Mouse (Mus musculus): ENCODE data around the gene Gm10837. TPM values are rescaled to one million over a fixed set of nuclear protein-coding genes. Genes with fewer than 3 reads are reported as not detected.

The Gm10837 gene
- polyA plus RNA-seq, 1 experiment from 2014 or later, result not detected

- ATAC-seq (ENCODE audit: borderline replicate concordance, extremely low read depth, low FRiP score, low TSS enrichment), result no peak
- no peak overlapping the region for H3K9ac ChIP-seq
- peaks cover 100% of the 10 kb centered on the region for H3K27me3 ChIP-seq
- H3K9me3 ChIP-seq, result no peaks in the 10 kb centered on the region
- peaks cover 23% of the 10 kb centered on the region for H3K4me1 ChIP-seq
- no peak overlapping the region for H3K4me2 ChIP-seq
- H3K36me3 ChIP-seq, result no peaks in the 10 kb centered on the region
- H3K27ac ChIP-seq, result no peak overlapping the region
- WGBS, result 54% methylated on average over 7 of the region's 7 CpGs
- H3K4me3 ChIP-seq, result no peak overlapping the region
Observed at GRCm38 (mm10) chr14:122466756-122467362, 23.5 kb upstream of the Gm10837 start.

GRCm38 (mm10) chr14:122467926-122468841, 22.2 kb upstream of the Gm10837 start:
- ATAC-seq (ENCODE audit: borderline replicate concordance, extremely low read depth, low FRiP score, low TSS enrichment), result no peak
- Histone ChIP-seq H3K4me3 (no peak overlapping the region), H3K27me3 (peaks cover 99% of the 10 kb centered on the region), H3K36me3 (no peaks in the 10 kb centered on the region), H3K9ac (no peak overlapping the region), H3K9me3 (no peaks in the 10 kb centered on the region), H3K27ac (no peak overlapping the region), H3K4me1 (peaks cover 23% of the 10 kb centered on the region), H3K4me2 (no peak overlapping the region)
- 8% methylated on average over 23 of the region's 23 CpGs for WGBS

DNA sequence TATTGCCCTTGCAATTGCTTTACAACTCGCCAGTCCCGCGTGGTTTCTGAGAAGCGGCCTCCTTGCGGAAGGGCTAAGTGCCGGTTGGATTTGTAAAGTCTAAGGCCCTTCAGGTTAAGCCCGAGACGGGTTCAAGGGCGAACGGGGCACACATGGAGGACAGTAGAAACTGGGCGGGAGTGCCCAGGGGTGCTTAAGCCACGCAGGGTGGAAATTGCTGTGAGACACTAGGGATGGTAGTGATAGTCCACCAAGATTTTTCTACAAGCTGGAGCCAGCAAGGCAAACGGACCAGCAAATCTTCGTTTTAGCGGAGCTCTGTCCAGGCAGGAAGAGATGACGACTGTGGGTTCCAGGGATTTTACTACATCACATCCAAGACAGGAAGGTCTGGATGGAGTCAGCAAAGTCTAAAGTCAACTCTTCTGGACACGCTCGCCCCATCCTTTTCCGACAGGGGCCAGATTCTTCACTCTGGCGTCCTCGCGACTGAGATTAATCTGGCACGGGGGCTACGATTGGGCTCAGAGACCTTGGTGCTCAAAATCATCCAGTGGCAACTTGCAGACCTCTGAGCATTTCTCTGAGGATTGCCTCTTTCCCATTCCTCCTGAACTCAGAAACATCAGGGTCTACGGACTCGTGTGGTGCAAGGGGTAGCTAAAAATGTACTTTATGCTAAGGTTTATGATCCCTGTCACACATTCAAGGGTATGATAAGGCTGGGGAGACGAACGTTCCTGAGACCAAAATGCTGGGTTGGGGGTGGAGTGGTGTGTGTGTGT, 21.2 kb upstream of the Gm10837 start:
- peaks cover 99% of the 10 kb centered on the region for H3K27me3 ChIP-seq
- no peaks in the 10 kb centered on the region for H3K9me3 ChIP-seq
- ATAC-seq (ENCODE audit: borderline replicate concordance, extremely low read depth, low FRiP score, low TSS enrichment), result no peak
- WGBS, result 4% methylated on average over 28 of the region's 28 CpGs
- H3K36me3 ChIP-seq, result no peaks in the 10 kb centered on the region
- no peak overlapping the region for H3K4me2 ChIP-seq
- H3K27ac ChIP-seq, result no peak overlapping the region
- H3K9ac ChIP-seq, result no peak overlapping the region
- peaks cover 18% of the 10 kb centered on the region for H3K4me1 ChIP-seq
- no peak overlapping the region for H3K4me3 ChIP-seq

DNA sequence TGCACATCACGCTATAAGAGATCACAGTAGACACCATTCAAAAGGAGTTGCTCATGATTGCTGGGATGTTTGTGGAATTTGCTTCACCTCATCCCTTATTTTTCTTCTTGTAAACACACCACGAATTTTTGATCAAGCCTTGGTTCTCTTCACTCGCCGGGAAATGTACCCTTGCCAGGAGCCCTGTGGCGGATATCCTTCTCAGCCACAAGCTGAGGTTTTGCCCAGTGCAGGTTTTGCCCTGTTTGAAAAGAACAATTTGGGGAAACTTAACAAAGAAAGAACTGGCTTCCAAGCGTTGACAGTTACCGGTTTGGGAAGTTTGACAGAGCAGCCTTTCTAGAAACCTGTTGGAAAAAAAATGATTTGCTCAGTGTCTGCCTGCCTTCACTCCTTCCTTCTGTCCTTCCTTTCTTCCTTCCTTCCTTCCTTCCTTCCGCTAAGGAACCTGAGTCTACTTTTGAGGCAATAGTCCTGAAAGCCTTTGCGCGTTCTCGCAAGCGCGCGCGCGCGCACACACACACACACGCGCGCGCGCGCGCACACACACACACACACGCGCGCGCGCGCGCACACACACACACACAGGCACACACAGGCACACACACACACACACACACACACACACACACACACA, 18.8 kb upstream of the Gm10837 start:
- no peak overlapping the region for H3K27ac ChIP-seq
- peaks cover 25% of the 10 kb centered on the region for H3K4me1 ChIP-seq
- WGBS, result 12% methylated on average over 25 of the region's 31 CpGs
- peaks cover 99% of the 10 kb centered on the region for H3K27me3 ChIP-seq
- ATAC-seq (ENCODE audit: borderline replicate concordance, extremely low read depth, low FRiP score, low TSS enrichment), result no peak
- H3K9me3 ChIP-seq, result no peaks in the 10 kb centered on the region
- H3K4me2 ChIP-seq, result no peak overlapping the region
- no peak overlapping the region for H3K4me3 ChIP-seq
- H3K9ac ChIP-seq, result no peak overlapping the region
- no peaks in the 10 kb centered on the region for H3K36me3 ChIP-seq

GRCm38 (mm10) chr14:122472161-122472560, 18.2 kb upstream of the Gm10837 start:
- no peaks in the 10 kb centered on the region for H3K36me3 ChIP-seq
- H3K4me2 ChIP-seq, result no peak overlapping the region
- peaks cover 25% of the 10 kb centered on the region for H3K4me1 ChIP-seq
- no peak for ATAC-seq (ENCODE audit: borderline replicate concordance, extremely low read depth, low FRiP score, low TSS enrichment)
- no peak overlapping the region for H3K4me3 ChIP-seq
- H3K9ac ChIP-seq, result no peak overlapping the region
- WGBS, result 2% methylated on average over 13 of the region's 13 CpGs
- H3K27me3 ChIP-seq, result peaks cover 99% of the 10 kb centered on the region
- no peaks in the 10 kb centered on the region for H3K9me3 ChIP-seq
- no peak overlapping the region for H3K27ac ChIP-seq

DNA sequence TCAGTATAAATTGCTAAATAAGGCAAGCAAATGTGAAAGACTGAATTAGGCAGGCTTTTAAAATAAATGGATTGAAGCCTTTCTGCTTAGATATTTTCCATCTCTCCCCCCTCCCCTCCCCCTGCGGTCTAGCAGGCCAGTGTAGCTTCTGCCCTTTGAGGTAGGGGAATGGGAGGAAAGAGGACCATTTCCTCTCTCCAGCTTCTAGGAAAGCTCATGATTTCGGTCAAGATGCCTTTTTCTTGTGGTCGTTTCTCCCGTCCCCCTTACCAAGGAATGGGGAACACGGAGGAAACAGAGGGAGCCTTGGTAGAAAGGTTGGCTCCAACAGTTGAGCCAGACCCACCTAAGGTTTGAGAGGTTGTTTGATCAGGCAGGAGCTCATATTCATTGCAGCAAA, 17.7 kb upstream of the Gm10837 start:
- Histone ChIP-seq H3K27ac (no peak overlapping the region), H3K4me3 (no peak overlapping the region), H3K4me1 (peaks cover 25% of the 10 kb centered on the region), H3K27me3 (peaks cover 99% of the 10 kb centered on the region), H3K9ac (no peak overlapping the region), H3K4me2 (no peak overlapping the region), H3K9me3 (no peaks in the 10 kb centered on the region), H3K36me3 (no peaks in the 10 kb centered on the region)
- WGBS, result 3% methylated on average over 5 of the region's 5 CpGs
- no peak for ATAC-seq (ENCODE audit: borderline replicate concordance, extremely low read depth, low FRiP score, low TSS enrichment)

DNA sequence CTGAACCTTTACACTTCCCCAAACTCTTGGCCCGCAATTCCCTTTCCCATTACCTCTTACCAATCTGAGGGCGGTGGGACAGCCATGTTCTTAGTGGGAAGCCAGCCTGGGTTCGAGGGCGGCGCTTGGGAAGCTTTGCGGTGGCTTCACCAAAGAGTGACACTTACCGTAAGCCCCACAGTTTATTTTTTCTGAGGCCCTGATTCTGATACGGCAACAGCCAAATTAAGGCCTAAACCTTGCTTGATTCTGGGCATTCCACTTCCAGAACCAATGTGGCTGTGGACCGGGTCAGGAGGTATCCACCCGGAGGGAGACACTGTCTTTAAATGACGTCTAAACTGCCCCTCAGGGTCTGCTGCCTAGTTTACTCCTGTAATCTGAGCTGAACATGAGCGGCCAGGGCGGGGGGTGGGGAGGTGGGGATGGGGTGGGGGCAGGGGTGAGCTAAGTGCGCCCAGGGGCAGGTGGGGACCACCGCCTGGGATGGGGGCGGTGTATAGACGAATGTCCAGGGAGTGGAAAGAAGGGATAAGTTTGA, 17.1 kb upstream of the Gm10837 start:
- Histone ChIP-seq H3K4me1 (peaks cover 25% of the 10 kb centered on the region), H3K27me3 (peaks cover 99% of the 10 kb centered on the region), H3K4me2 (no peak overlapping the region), H3K4me3 (no peak overlapping the region), H3K9ac (no peak overlapping the region), H3K9me3 (no peaks in the 10 kb centered on the region), H3K27ac (no peak overlapping the region), H3K36me3 (no peaks in the 10 kb centered on the region)
- 0 out of 2 replicates have a peak, but pooled peaks have one; percentile 6 for ATAC-seq (ENCODE audit: borderline replicate concordance, extremely low read depth, low FRiP score, low TSS enrichment)
- WGBS, result 1% methylated on average over 17 of the region's 17 CpGs

DNA sequence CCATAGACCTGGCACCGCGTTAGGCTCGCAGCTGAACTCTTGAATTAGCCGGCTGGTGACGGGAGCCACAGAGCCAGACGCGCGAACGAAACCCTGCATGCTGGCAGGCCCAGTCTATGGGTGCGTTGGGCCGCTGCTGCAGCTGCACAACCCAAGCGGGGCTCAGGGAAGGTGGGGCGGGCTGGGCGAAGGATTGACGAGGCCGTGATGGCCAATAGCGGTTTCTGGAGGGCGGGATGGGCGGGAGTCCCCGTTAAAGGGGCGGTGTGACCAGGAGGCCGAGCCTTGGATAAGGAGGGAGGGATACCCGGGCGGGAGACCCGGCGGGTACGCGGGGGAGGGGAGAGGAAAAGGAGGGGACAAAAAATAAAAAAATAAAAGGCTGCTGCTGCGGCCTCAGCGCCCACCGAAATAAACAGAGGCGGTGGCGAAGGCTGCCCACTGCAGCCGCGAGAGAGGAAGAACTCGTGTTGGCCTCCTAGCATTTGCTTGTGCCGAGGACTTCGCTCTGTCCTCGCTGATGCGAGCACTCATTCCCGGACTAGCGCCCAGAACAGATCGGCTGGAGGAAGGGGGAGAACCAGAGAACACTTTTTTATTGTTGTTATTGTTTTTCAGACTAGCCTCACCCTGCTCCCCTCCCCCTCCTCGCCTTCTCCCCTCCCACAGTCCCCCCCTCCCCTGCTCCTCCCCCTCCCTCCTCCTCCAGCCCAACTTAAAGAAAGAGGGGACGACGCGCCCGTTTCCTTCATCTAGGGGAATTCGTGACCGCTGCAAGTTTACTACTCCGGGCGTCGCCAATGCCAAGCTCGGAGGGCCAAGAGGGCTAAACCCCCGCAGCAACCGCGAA, 16.1 kb upstream of the Gm10837 start:
- no peak overlapping the region for H3K27ac ChIP-seq
- peak overlapping the region; percentile 35 for H3K4me3 ChIP-seq
- H3K36me3 ChIP-seq, result no peaks in the 10 kb centered on the region
- peak overlapping the region; percentile 63 for H3K4me2 ChIP-seq
- under 1% methylated on average over 57 of the region's 57 CpGs for WGBS
- H3K27me3 ChIP-seq, result peaks cover 98% of the 10 kb centered on the region
- no peak overlapping the region for H3K9ac ChIP-seq
- peaks cover 25% of the 10 kb centered on the region for H3K4me1 ChIP-seq
- ATAC-seq (ENCODE audit: borderline replicate concordance, extremely low read depth, low FRiP score, low TSS enrichment), result peak; percentile 45; the same call in 1 of the 2 replicates
- no peaks in the 10 kb centered on the region for H3K9me3 ChIP-seq

DNA sequence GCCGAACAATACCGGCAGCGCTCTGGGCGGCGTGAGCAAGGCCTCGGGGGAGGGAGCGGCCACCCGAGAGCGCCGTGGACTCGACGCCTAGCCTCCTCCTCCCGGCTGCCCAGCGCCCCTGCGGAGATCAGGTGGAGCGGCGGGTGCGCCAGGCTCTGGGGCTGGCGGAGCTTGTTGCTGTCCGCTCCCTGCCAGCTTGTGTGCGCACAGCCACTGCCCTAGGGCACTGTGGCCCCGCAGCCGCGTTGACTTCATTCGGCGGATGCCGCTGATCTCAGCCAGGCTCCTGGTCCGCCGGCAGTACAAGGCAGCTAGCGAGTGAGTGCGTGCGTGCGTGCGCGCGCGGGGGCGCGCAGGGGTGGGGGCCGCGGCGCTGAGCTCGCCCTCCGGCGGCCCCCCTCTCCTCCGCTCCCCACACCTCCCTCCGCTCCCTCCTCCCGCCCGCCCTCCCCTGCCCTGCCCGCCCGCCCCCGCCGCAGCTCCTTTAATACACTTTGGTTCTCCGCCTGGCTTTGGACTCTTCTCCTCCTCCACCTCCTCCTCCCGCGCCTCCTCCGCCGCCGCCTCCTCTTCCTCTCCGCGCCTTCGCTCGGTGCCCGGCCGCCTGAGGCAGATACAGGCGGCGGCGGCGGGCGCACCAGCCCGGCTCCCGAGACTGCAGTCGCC, 15.4 kb upstream of the Gm10837 start, which contains the start of gene Zic2:
Gene Zic2 (plus strand): TSS at position 545 of the 666 bp plus-strand sequence.
- Histone ChIP-seq H3K4me2 (peak within 1 kb of the TSS; percentile 63), H3K36me3 (no peaks in the 10 kb centered on the region), H3K27ac (no peak within 1 kb of the TSS), H3K4me3 (peak within 1 kb of the TSS; percentile 35), H3K9ac (no peak within 1 kb of the TSS), H3K9me3 (no peaks in the 10 kb centered on the region), H3K27me3 (peaks cover 97% of the 10 kb centered on the region), H3K4me1 (peaks cover 25% of the 10 kb centered on the region)
- peak; percentile 60; the same call in 1 of the 2 replicates for ATAC-seq (ENCODE audit: borderline replicate concordance, extremely low read depth, low FRiP score, low TSS enrichment)
- WGBS, result under 1% methylated on average over 48 of the region's 73 CpGs

DNA sequence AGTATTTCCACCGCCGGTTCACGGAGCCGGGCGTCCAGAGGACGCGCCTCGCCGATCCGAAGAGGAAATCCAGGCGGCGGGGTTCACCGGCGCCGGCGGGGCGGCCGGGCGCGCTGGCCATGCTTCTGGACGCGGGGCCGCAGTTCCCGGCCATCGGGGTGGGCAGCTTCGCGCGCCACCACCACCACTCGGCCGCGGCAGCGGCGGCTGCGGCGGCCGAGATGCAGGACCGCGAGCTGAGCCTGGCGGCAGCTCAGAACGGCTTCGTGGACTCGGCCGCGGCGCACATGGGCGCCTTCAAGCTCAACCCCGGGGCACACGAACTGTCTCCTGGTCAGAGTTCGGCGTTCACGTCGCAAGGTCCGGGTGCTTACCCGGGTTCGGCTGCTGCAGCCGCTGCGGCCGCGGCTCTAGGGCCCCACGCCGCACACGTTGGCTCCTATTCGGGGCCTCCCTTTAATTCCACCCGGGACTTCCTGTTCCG, 14.8 kb upstream of the Gm10837 start:
- Histone ChIP-seq H3K36me3 (no peaks in the 10 kb centered on the region), H3K4me1 (peaks cover 25% of the 10 kb centered on the region), H3K4me2 (peak overlapping the region; percentile 63), H3K27ac (no peak overlapping the region), H3K4me3 (peak overlapping the region; percentile 35), H3K9ac (no peak overlapping the region), H3K27me3 (peaks cover 97% of the 10 kb centered on the region), H3K9me3 (no peaks in the 10 kb centered on the region)
- WGBS, result 2% methylated on average over 61 of the region's 65 CpGs
- peak; percentile 12; the same call in 1 of the 2 replicates for ATAC-seq (ENCODE audit: borderline replicate concordance, extremely low read depth, low FRiP score, low TSS enrichment)
